8 mouse cellular contexts compared by ENCODE assay signal in genomic region chr3:89843148-89843547, GRCm38 (mm10). TPM values are rescaled to one million over a fixed set of nuclear protein-coding genes. Genes with fewer than 3 reads are reported as not detected.
A peak's percentile ranks its signal among the peaks of the same experiment; 100 is the strongest.
DNase-seq lines count a peak whose midpoint lies in the region; ATAC-seq lines count a peak whose summit lies in the region.

No protein-coding gene starts in this region.

- 0 out of 2 replicates have a peak, but pooled peaks cover 2% of the 10 kb centered on the region for H3K36me3 ChIP-seq in kidney, embryonic 16.5 days (ENCODE audit: insufficient read depth, low read length)

- peak; percentile 47 to 49 for DNase-seq in right cerebral cortex, postnatal 10 days (ENCODE audit: low spot score in 2 of 2)
- no peak for DNase-seq in right cerebral cortex, postnatal 4 days
- peak; percentile 99 for DNase-seq in heart, adult 11 months
- no peak for DNase-seq in cerebellum, adult 18-20 months
- no peak for DNase-seq in cerebellum, postnatal 4 days (ENCODE audit: low spot score in 2 of 2)
- DNase-seq in cerebellum, adult 11-12 months = no peak

- no peaks in the 10 kb centered on the region for H3K27me3 ChIP-seq in kidney, embryonic 16.5 days (ENCODE audit: insufficient read depth, low read length)

- peak overlapping the region; percentile 64; the same call in 1 of the 2 replicates for H3K27ac ChIP-seq in kidney, embryonic 16.5 days (ENCODE audit: low read length)

- no peak overlapping the region for H3K4me3 ChIP-seq in kidney, embryonic 16.5 days (ENCODE audit: low read length)

- WGBS in kidney, embryonic 16.5 days = 32% methylated on average over 9 of the region's 9 CpGs

- H3K4me1 ChIP-seq in kidney, embryonic 16.5 days (ENCODE audit: insufficient read depth, low read length) = peaks cover 3% of the 10 kb centered on the region; the same call in 1 of the 2 replicates

- no peak overlapping the region for H3K4me2 ChIP-seq in kidney, embryonic 16.5 days (replicated peaks; ENCODE audit: low read depth, low read length)

- H3K9me3 ChIP-seq in kidney, embryonic 16.5 days (ENCODE audit: low read length) = peaks cover 3% of the 10 kb centered on the region; the same call in 1 of the 2 replicates

- no peak overlapping the region for H3K9ac ChIP-seq in kidney, embryonic 16.5 days (replicated peaks; ENCODE audit: low read length)

- peak; percentile 82 for ATAC-seq in kidney, embryonic 16.5 days (ENCODE audit: low FRiP score, low TSS enrichment)
- ATAC-seq in megakaryocyte-erythroid progenitor cell, adult 5-6 weeks (replicated peaks; ENCODE audit: low FRiP score, low TSS enrichment, poor library complexity, severe bottlenecking) = peak; percentile 91

RNA-seq across cellular contexts. Expression of gene She, which starts 12.0 kb away (rescaled TPM):
- 6.7 and 7.8 TPM in 2 replicates for polyA plus RNA-seq in kidney, embryonic 16.5 days (2015; fragmentation: Nextera tagmentation; extraction: Ambion mirVana)
- not detected in 2 replicates for total RNA-seq in megakaryocyte-erythroid progenitor cell, adult 5-6 weeks (2014; fragmentation: Nextera tagmentation)
- not detected in 2 replicates for total RNA-seq in megakaryocyte-erythroid progenitor cell, adult 5-6 weeks (2017)

Comparison
In these comparisons a context has a peak if more than half of its experiments do, and no peak if none do; other contexts are left out.
1. DNase-seq: peak in right cerebral cortex, postnatal 10 days (2 of 2) and heart, adult 11 months (single experiment); none in right cerebral cortex, postnatal 4 days (single experiment), cerebellum, adult 18-20 months (0 of 2), cerebellum, postnatal 4 days (0 of 2) and cerebellum, adult 11-12 months (single experiment).